Mouse (Mus musculus) ovary, postnatal 36 days (tissue): ENCODE data around the gene Ctnna3.
"Not testable (repeated sequence)": the region's sequence is repeated elsewhere in the genome, so short reads cannot be mapped to it uniquely, and the experiment has no call there.

Experiments used
- DNase-seq: peaks from one replicate; pipeline ENCODE4 v3.0.0; 2022; ENCODE audit warnings: low spot score, mixed read lengths

Gene Ctnna3

GRCm38 (mm10) chr10:64898739-64899138 lies 1468.8 kb downstream of the Ctnna3 start:
- DNase-seq = no peak

- DNase-seq = no peak
Observed at GRCm38 (mm10) chr10:64901726-64902125, 1471.8 kb downstream of the Ctnna3 start.

- DNase-seq = no peak
Observed at GRCm38 (mm10) chr10:64940975-64941374, 1511.1 kb downstream of the Ctnna3 start.

GRCm38 (mm10) chr10:64958391-64958790 lies 1528.5 kb downstream of the Ctnna3 start:
- DNase-seq = no peak

GRCm38 (mm10) chr10:64992871-64993270 lies 1563.0 kb downstream of the Ctnna3 start:
- DNase-seq = peak; percentile 5

- DNase-seq = no peak
Observed at GRCm38 (mm10) chr10:65013525-65013924, 1583.6 kb downstream of the Ctnna3 start.

- no peak for DNase-seq
Observed at GRCm38 (mm10) chr10:65022667-65023066, 1592.8 kb downstream of the Ctnna3 start.

- not testable (repeated sequence) for DNase-seq
Observed at GRCm38 (mm10) chr10:65033516-65033915, 1603.6 kb downstream of the Ctnna3 start.
